Mouse (Mus musculus): Measurements from ENCODE around the gene Togaram2. TPM values are rescaled to one million over a fixed set of nuclear protein-coding genes. Genes with fewer than 3 reads are reported as not detected.

Togaram2 gene
- polyA plus RNA-seq, 1 experiment from 2014 or later, result 5.3 TPM

DNA sequence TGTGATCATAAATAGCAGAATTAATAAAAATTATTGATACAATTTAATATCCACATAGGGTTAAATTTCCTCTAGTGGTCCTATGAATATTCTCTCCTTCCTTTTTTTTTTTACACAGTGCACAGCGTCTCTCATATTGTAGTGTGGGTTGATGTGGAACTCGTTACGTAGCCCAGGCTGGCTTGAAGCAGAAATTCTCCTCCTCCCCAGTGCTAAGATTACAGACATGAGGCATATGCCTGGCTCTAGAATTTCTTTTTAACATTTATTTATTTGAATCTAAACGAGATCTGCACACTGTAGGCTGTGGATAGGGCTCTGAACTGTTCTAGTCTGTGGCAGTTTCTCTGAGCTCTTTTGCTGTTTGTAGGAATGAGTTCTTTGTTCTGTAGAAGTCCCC is 102.2 kb downstream of the Togaram2 start:
- WGBS, result 56% methylated on average over 4 of the region's 4 CpGs
- Histone ChIP-seq H3K27me3 (no peaks in the 10 kb centered on the region), H3K4me1 (no peaks in the 10 kb centered on the region), H3K9me3 (replicated peaks) (no peaks in the 10 kb centered on the region), H3K4me2 (replicated peaks) (no peak overlapping the region), H3K27ac (replicated peaks) (no peak overlapping the region), H3K36me3 (no peaks in the 10 kb centered on the region), H3K9ac (no peak overlapping the region), H3K4me3 (replicated peaks) (no peak overlapping the region)
- no peak for ATAC-seq (ENCODE audit: insufficient number of reproducible peaks, low FRiP score, low TSS enrichment, low read depth)

DNA sequence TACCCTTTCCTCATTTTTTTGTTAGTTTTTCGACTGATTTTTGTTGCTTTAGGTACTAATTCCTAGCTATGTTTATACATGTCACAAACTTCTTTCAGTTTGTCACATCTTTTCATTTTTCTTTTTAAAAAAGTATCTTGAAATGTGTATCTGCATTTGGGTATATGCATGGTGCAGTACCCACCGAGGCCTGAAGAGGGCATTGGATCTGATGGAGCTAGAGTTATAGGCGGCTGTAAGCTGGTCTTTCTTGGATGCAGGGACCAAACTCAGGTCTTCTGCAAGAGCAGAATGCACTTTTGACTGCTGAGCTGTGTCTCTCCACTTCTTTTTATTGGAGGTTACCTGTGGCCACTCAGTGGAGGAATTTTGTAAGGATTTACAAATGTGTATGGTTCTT is 105.6 kb downstream of the Togaram2 start:
- Histone ChIP-seq H3K4me1 (peaks cover 15% of the 10 kb centered on the region), H3K27me3 (peaks cover 6% of the 10 kb centered on the region), H3K9ac (no peak overlapping the region), H3K9me3 (replicated peaks) (no peaks in the 10 kb centered on the region), H3K4me3 (replicated peaks) (no peak overlapping the region), H3K27ac (replicated peaks) (no peak overlapping the region), H3K36me3 (no peaks in the 10 kb centered on the region), H3K4me2 (replicated peaks) (no peak overlapping the region)
- ATAC-seq (ENCODE audit: insufficient number of reproducible peaks, low FRiP score, low TSS enrichment, low read depth), result no peak
- WGBS, result 71% methylated on average over 3 of the region's 3 CpGs

Other genes with a start within 250 kb of the Togaram2 start
- 3.3 and 4.0 TPM in 2 replicates for gene Gm4707, start 213.3 kb upstream of the Togaram2 start, polyA plus RNA-seq (2015; fragmentation: Nextera tagmentation; extraction: Ambion mirVana)
- gene Smchd1, start 197.9 kb upstream of the Togaram2 start, polyA plus RNA-seq (2015; fragmentation: Nextera tagmentation; extraction: Ambion mirVana), result 58.8 and 62.7 TPM in 2 replicates
- 32.2 and 36.9 TPM in 2 replicates for gene Ndc80, start 146.4 kb upstream of the Togaram2 start, polyA plus RNA-seq (2015; fragmentation: Nextera tagmentation; extraction: Ambion mirVana)
- 0.73 and 0.83 TPM in 2 replicates for gene Spdya, start 121.2 kb upstream of the Togaram2 start, polyA plus RNA-seq (2015; fragmentation: Nextera tagmentation; extraction: Ambion mirVana)
- 65.0 and 70.6 TPM in 2 replicates for gene Wdr43, start 57.4 kb upstream of the Togaram2 start, polyA plus RNA-seq (2015; fragmentation: Nextera tagmentation; extraction: Ambion mirVana)
- gene Pcare, start 79.6 kb downstream of the Togaram2 start, polyA plus RNA-seq (2015; fragmentation: Nextera tagmentation; extraction: Ambion mirVana), result not detected in 2 replicates
- 17.6 and 19.0 TPM in 2 replicates for gene Clip4, start 95.2 kb downstream of the Togaram2 start, polyA plus RNA-seq (2015; fragmentation: Nextera tagmentation; extraction: Ambion mirVana)